Mouse (Mus musculus): ENCODE results near the gene BC049730. TPM values are rescaled to one million over a fixed set of nuclear protein-coding genes. Genes with fewer than 3 reads are reported as not detected.
"Not testable (repeated sequence)": the region's sequence is repeated elsewhere in the genome, so short reads cannot be mapped to it uniquely, and the experiment has no call there.

The BC049730 gene
- total and polyA plus RNA-seq, 2 experiments = not detected

- H3K4me3 ChIP-seq (ENCODE audit: insufficient read depth, low read depth, low read length) = no peak overlapping the region
- no peaks in the 10 kb centered on the region for H3K79me2 ChIP-seq (ENCODE audit: control insufficient read depth, insufficient read depth, low read length)
- no peak overlapping the region for H3K27ac ChIP-seq (replicated peaks; ENCODE audit: insufficient read depth, low read depth, low read length)
- no peak for TF ChIP-seq POLR2A (IDR thresholded peaks at IDR 0.05; ENCODE audit: extremely low read depth, insufficient read depth, low read length)
- TF ChIP-seq CTCF (IDR thresholded peaks at IDR 0.05; ENCODE audit: low read depth, low read length) = no peak
- H3K27me3 ChIP-seq (ENCODE audit: control insufficient read depth, insufficient read depth, low read length) = no peaks in the 10 kb centered on the region
- 60% methylated on average over 6 of the region's 6 CpGs for WGBS
- H3K4me1 ChIP-seq (ENCODE audit: control insufficient read depth, insufficient read depth, low read length) = no peaks in the 10 kb centered on the region
- DNase-seq (ENCODE audit: extremely low read depth, low read depth, low spot score) = peak; percentile 0
- H3K9ac ChIP-seq (ENCODE audit: low read depth, low read length) = no peak overlapping the region
- H3K36me3 ChIP-seq (ENCODE audit: control insufficient read depth, insufficient read depth, low read length) = no peaks in the 10 kb centered on the region
Observed at GRCm38 (mm10) chr7:24715039-24715438, 6.0 kb downstream of the BC049730 start.

- not testable (repeated sequence) for H3K27ac ChIP-seq (replicated peaks; ENCODE audit: insufficient read depth, low read depth, low read length); H3K27me3 ChIP-seq (ENCODE audit: control insufficient read depth, insufficient read depth, low read length); H3K4me1 ChIP-seq (ENCODE audit: control insufficient read depth, insufficient read depth, low read length); DNase-seq (ENCODE audit: extremely low read depth, low read depth, low spot score); H3K4me3 ChIP-seq (ENCODE audit: insufficient read depth, low read depth, low read length); H3K36me3 ChIP-seq (ENCODE audit: control insufficient read depth, insufficient read depth, low read length); H3K9ac ChIP-seq (ENCODE audit: low read depth, low read length); H3K79me2 ChIP-seq (ENCODE audit: control insufficient read depth, insufficient read depth, low read length)
- WGBS = 86% methylated on average over 11 of the region's 11 CpGs
Observed at GRCm38 (mm10) chr7:24726808-24727207, 17.8 kb downstream of the BC049730 start, which contains the start of gene Gm4763. Gm4763 (minus strand) TSS chr7:24726908.

GRCm38 (mm10) chr7:24735970-24736670 lies 27.1 kb downstream of the BC049730 start:
- WGBS = 25% methylated on average over 17 of the region's 17 CpGs
- H3K4me3 ChIP-seq (ENCODE audit: insufficient read depth, low read depth, low read length) = no peak overlapping the region
- no peak overlapping the region for H3K9ac ChIP-seq (ENCODE audit: low read depth, low read length)
- H3K27me3 ChIP-seq (ENCODE audit: control insufficient read depth, insufficient read depth, low read length) = no peaks in the 10 kb centered on the region; the same call in 1 of the 2 replicates
- H3K79me2 ChIP-seq (ENCODE audit: control insufficient read depth, insufficient read depth, low read length) = no peaks in the 10 kb centered on the region
- no peak for TF ChIP-seq POLR2A (IDR thresholded peaks at IDR 0.05; ENCODE audit: extremely low read depth, insufficient read depth, low read length)
- TF ChIP-seq CTCF (IDR thresholded peaks at IDR 0.05; ENCODE audit: low read depth, low read length) = no peak
- H3K27ac ChIP-seq (replicated peaks; ENCODE audit: insufficient read depth, low read depth, low read length) = no peak overlapping the region
- no peak for DNase-seq (ENCODE audit: extremely low read depth, low read depth, low spot score)
- H3K36me3 ChIP-seq (ENCODE audit: control insufficient read depth, insufficient read depth, low read length) = no peaks in the 10 kb centered on the region
- H3K4me1 ChIP-seq (ENCODE audit: control insufficient read depth, insufficient read depth, low read length) = no peaks in the 10 kb centered on the region

GRCm38 (mm10) chr7:24750695-24751094 lies 41.7 kb downstream of the BC049730 start:
- Histone ChIP-seq H3K9ac (ENCODE audit: low read depth, low read length) (no peak overlapping the region), H3K27ac (replicated peaks; ENCODE audit: insufficient read depth, low read depth, low read length) (no peak overlapping the region), H3K79me2 (ENCODE audit: control insufficient read depth, insufficient read depth, low read length) (no peaks in the 10 kb centered on the region), H3K4me3 (ENCODE audit: insufficient read depth, low read depth, low read length) (no peak overlapping the region), H3K4me1 (ENCODE audit: control insufficient read depth, insufficient read depth, low read length) (no peaks in the 10 kb centered on the region), H3K36me3 (ENCODE audit: control insufficient read depth, insufficient read depth, low read length) (no peaks in the 10 kb centered on the region), H3K27me3 (ENCODE audit: control insufficient read depth, insufficient read depth, low read length) (no peaks in the 10 kb centered on the region)
- TF ChIP-seq CTCF (IDR thresholded peaks at IDR 0.05; ENCODE audit: low read depth, low read length) = no peak
- TF ChIP-seq POLR2A (IDR thresholded peaks at IDR 0.05; ENCODE audit: extremely low read depth, insufficient read depth, low read length) = no peak
- no peak for DNase-seq (ENCODE audit: extremely low read depth, low read depth, low spot score)
- 51% methylated on average over 4 of the region's 4 CpGs for WGBS

GRCm38 (mm10) chr7:24751610-24752009 lies 42.6 kb downstream of the BC049730 start:
- TF ChIP-seq CTCF (IDR thresholded peaks at IDR 0.05; ENCODE audit: low read depth, low read length) (no peak), POLR2A (IDR thresholded peaks at IDR 0.05; ENCODE audit: extremely low read depth, insufficient read depth, low read length) (no peak)
- Histone ChIP-seq H3K4me1 (ENCODE audit: control insufficient read depth, insufficient read depth, low read length) (no peaks in the 10 kb centered on the region), H3K27ac (replicated peaks; ENCODE audit: insufficient read depth, low read depth, low read length) (no peak overlapping the region), H3K36me3 (ENCODE audit: control insufficient read depth, insufficient read depth, low read length) (no peaks in the 10 kb centered on the region), H3K4me3 (ENCODE audit: insufficient read depth, low read depth, low read length) (no peak overlapping the region), H3K79me2 (ENCODE audit: control insufficient read depth, insufficient read depth, low read length) (no peaks in the 10 kb centered on the region), H3K27me3 (ENCODE audit: control insufficient read depth, insufficient read depth, low read length) (no peaks in the 10 kb centered on the region), H3K9ac (ENCODE audit: low read depth, low read length) (no peak overlapping the region)
- 72% methylated on average over 2 of the region's 2 CpGs for WGBS
- no peak for DNase-seq (ENCODE audit: extremely low read depth, low read depth, low spot score)

GRCm38 (mm10) chr7:24753476-24753875 lies 44.4 kb downstream of the BC049730 start:
- Histone ChIP-seq H3K79me2 (ENCODE audit: control insufficient read depth, insufficient read depth, low read length) (no peaks in the 10 kb centered on the region), H3K27ac (replicated peaks; ENCODE audit: insufficient read depth, low read depth, low read length) (no peak overlapping the region), H3K27me3 (ENCODE audit: control insufficient read depth, insufficient read depth, low read length) (no peaks in the 10 kb centered on the region), H3K4me3 (ENCODE audit: insufficient read depth, low read depth, low read length) (no peak overlapping the region), H3K36me3 (ENCODE audit: control insufficient read depth, insufficient read depth, low read length) (no peaks in the 10 kb centered on the region), H3K4me1 (ENCODE audit: control insufficient read depth, insufficient read depth, low read length) (no peaks in the 10 kb centered on the region), H3K9ac (ENCODE audit: low read depth, low read length) (no peak overlapping the region)
- WGBS = 50% methylated on average over 5 of the region's 5 CpGs
- no peak for TF ChIP-seq POLR2A (IDR thresholded peaks at IDR 0.05; ENCODE audit: extremely low read depth, insufficient read depth, low read length)
- TF ChIP-seq CTCF (IDR thresholded peaks at IDR 0.05; ENCODE audit: low read depth, low read length) = no peak
- no peak for DNase-seq (ENCODE audit: extremely low read depth, low read depth, low spot score)

All from liver, adult 2 months (tissue).